Mouse (Mus musculus): ENCODE results near the gene Dennd1a. TPM values are rescaled to one million over a fixed set of nuclear protein-coding genes. Genes with fewer than 3 reads are reported as not detected.
A peak's percentile ranks its signal among the peaks of the same experiment; 100 is the strongest.

Dennd1a gene
- 3.1 and 4.3 TPM in 2 replicates for polyA plus RNA-seq (2015; fragmentation: Nextera tagmentation; extraction: Ambion mirVana)

- peak within 1 kb of the TSS; percentile 85 for H3K27ac ChIP-seq (replicated peaks)
- TF ChIP-seq CTCF (IDR thresholded peaks at IDR 0.05; ENCODE audit: low read depth) (peak; percentile 5; the same call in 1 of the 2 replicates), EP300 (optimal IDR thresholded peaks at IDR 0.05) (no peak)
- WGBS: under 1% methylated on average over 71 of the region's 81 CpGs
- H3K4me1 ChIP-seq (replicated peaks; ENCODE audit: control insufficient read depth, insufficient read depth): no peaks in the 10 kb centered on the region
- H3K36me3 ChIP-seq (ENCODE audit: control insufficient read depth, insufficient read depth, low read length): no peaks in the 10 kb centered on the region
- DNase-seq (ENCODE audit: low spot score) (peak; percentile 91), ATAC-seq (ENCODE audit: low FRiP score, low TSS enrichment) (peak; percentile 96)
- no peaks in the 10 kb centered on the region for H3K27me3 ChIP-seq (ENCODE audit: control insufficient read depth, insufficient read depth, low read length)
- no peaks in the 10 kb centered on the region for H3K9me3 ChIP-seq (ENCODE audit: control insufficient read depth, low read length)
- H3K9ac ChIP-seq (ENCODE audit: low read length): peak within 1 kb of the TSS; percentile 89
- peak within 1 kb of the TSS; percentile 89 for H3K4me3 ChIP-seq (ENCODE audit: low read depth, low read length)
- peak within 1 kb of the TSS; percentile 75 for H3K4me2 ChIP-seq (replicated peaks; ENCODE audit: low read depth)
These were observed at the start of gene Dennd1a for GRCm38 (mm10) chr2:38286733-38287551. TSS of gene Dennd1a (minus strand) at chr2:38287390.

- H3K27me3 ChIP-seq (ENCODE audit: control insufficient read depth, insufficient read depth, low read length): peaks cover 34% of the 10 kb centered on the region; the same call in 1 of the 2 replicates
- no peaks in the 10 kb centered on the region for H3K9me3 ChIP-seq (ENCODE audit: control insufficient read depth, low read length)
- peaks cover 3% of the 10 kb centered on the region; the same call in 1 of the 2 replicates for H3K4me1 ChIP-seq (replicated peaks; ENCODE audit: control insufficient read depth, insufficient read depth)
- 0 out of 2 replicates have a peak overlapping the region, but pooled peaks have one; percentile 10 for H3K4me3 ChIP-seq (ENCODE audit: low read depth, low read length)
- no peaks in the 10 kb centered on the region for H3K36me3 ChIP-seq (ENCODE audit: control insufficient read depth, insufficient read depth, low read length)
- no peak overlapping the region for H3K9ac ChIP-seq (ENCODE audit: low read length)
- WGBS: 6% methylated on average over 17 of the region's 17 CpGs
- TF ChIP-seq CTCF (IDR thresholded peaks at IDR 0.05; ENCODE audit: low read depth) (no peak), EP300 (optimal IDR thresholded peaks at IDR 0.05) (no peak)
- no peak for ATAC-seq (ENCODE audit: low FRiP score, low TSS enrichment)
- no peak overlapping the region for H3K4me2 ChIP-seq (replicated peaks; ENCODE audit: low read depth)
- no peak for DNase-seq (ENCODE audit: low spot score)
- H3K27ac ChIP-seq (replicated peaks): no peak overlapping the region
These were observed 49.4 kb upstream of the Dennd1a start for GRCm38 (mm10) chr2:38336606-38337005.

DNA sequence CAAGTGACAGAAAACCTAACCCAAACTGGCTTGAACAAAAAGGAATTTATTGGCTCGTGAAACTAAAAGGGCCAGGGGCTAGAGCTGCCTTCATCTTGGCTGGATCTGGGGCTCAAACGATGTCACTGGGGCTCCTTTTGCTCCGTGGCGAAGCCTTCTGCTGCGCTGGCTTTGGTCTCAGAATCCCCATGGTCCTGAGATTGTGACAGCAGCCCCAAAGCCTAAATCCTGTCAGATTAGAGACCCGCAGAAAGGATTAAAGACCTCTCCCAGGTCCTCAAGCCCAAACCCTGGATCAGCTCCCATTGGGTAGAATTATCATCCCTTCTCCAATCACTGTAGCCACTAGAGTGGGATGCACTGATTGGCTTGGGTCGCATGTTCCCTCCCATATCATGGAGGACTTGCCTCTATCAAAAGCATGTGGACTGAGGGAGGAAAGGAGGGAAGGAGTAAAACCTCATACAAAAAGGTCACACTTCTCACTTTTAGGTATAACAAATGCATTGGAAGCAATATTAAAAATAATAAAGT is 46.5 kb upstream of the Dennd1a start:
- ATAC-seq (ENCODE audit: low FRiP score, low TSS enrichment): no peak
- peaks cover 27% of the 10 kb centered on the region; the same call in 1 of the 2 replicates for H3K27me3 ChIP-seq (ENCODE audit: control insufficient read depth, insufficient read depth, low read length)
- TF ChIP-seq EP300 (optimal IDR thresholded peaks at IDR 0.05): no peak
- no peak for TF ChIP-seq CTCF (IDR thresholded peaks at IDR 0.05; ENCODE audit: low read depth)
- no peak overlapping the region for H3K4me3 ChIP-seq (ENCODE audit: low read depth, low read length)
- H3K4me1 ChIP-seq (replicated peaks; ENCODE audit: control insufficient read depth, insufficient read depth): no peaks in the 10 kb centered on the region
- H3K27ac ChIP-seq (replicated peaks): no peak overlapping the region
- H3K36me3 ChIP-seq (ENCODE audit: control insufficient read depth, insufficient read depth, low read length): no peaks in the 10 kb centered on the region
- H3K4me2 ChIP-seq (replicated peaks; ENCODE audit: low read depth): no peak overlapping the region
- DNase-seq (ENCODE audit: low spot score): no peak
- H3K9ac ChIP-seq (ENCODE audit: low read length): no peak overlapping the region
- H3K9me3 ChIP-seq (ENCODE audit: control insufficient read depth, low read length): no peaks in the 10 kb centered on the region
- 43% methylated on average over 7 of the region's 7 CpGs for WGBS

GRCm38 (mm10) chr2:38326671-38327070 is 39.5 kb upstream of the Dennd1a start:
- no peak overlapping the region for H3K4me3 ChIP-seq (ENCODE audit: low read depth, low read length)
- WGBS: 59% methylated on average over 1 of the region's 1 CpGs
- no peak overlapping the region for H3K27ac ChIP-seq (replicated peaks)
- ATAC-seq (ENCODE audit: low FRiP score, low TSS enrichment) (no peak), DNase-seq (ENCODE audit: low spot score) (no peak)
- H3K36me3 ChIP-seq (ENCODE audit: control insufficient read depth, insufficient read depth, low read length): no peaks in the 10 kb centered on the region
- H3K9me3 ChIP-seq (ENCODE audit: control insufficient read depth, low read length): no peaks in the 10 kb centered on the region
- no peaks in the 10 kb centered on the region for H3K4me1 ChIP-seq (replicated peaks; ENCODE audit: control insufficient read depth, insufficient read depth)
- H3K27me3 ChIP-seq (ENCODE audit: control insufficient read depth, insufficient read depth, low read length): no peaks in the 10 kb centered on the region
- H3K9ac ChIP-seq (ENCODE audit: low read length): no peak overlapping the region
- TF ChIP-seq CTCF (IDR thresholded peaks at IDR 0.05; ENCODE audit: low read depth) (no peak), EP300 (optimal IDR thresholded peaks at IDR 0.05) (no peak)
- no peak overlapping the region for H3K4me2 ChIP-seq (replicated peaks; ENCODE audit: low read depth)

GRCm38 (mm10) chr2:38323380-38323779 is 36.2 kb upstream of the Dennd1a start:
- no peak overlapping the region for H3K4me2 ChIP-seq (replicated peaks; ENCODE audit: low read depth)

DNA sequence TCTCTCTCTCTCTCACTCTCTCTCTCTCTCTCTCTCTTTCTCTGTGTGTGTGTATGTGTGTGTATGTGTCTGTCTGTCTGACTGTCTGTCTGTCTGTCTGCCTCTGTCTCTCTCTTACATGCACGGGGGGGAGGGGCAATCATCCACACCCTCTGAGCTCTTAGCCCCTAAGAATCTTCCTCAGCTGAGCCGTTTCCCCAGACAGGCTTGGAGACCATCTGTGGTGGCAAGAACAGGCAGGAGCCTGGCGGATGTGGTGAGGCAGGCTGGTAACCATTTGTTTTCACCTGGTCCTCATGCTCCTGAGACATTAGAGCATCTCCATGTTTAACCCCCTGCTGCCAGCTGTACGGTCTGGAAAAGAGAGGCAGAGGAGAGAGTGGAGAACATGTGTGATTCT is 33.7 kb upstream of the Dennd1a start:
- Histone ChIP-seq H3K4me3 (ENCODE audit: low read depth, low read length) (no peak overlapping the region), H3K4me1 (replicated peaks; ENCODE audit: control insufficient read depth, insufficient read depth) (no peaks in the 10 kb centered on the region), H3K9ac (ENCODE audit: low read length) (no peak overlapping the region), H3K27ac (replicated peaks) (no peak overlapping the region), H3K27me3 (ENCODE audit: control insufficient read depth, insufficient read depth, low read length) (no peaks in the 10 kb centered on the region), H3K4me2 (replicated peaks; ENCODE audit: low read depth) (no peak overlapping the region), H3K9me3 (ENCODE audit: control insufficient read depth, low read length) (no peaks in the 10 kb centered on the region), H3K36me3 (ENCODE audit: control insufficient read depth, insufficient read depth, low read length) (no peaks in the 10 kb centered on the region)
- 50% methylated on average over 4 of the region's 4 CpGs for WGBS
- DNase-seq (ENCODE audit: low spot score) (no peak), ATAC-seq (ENCODE audit: low FRiP score, low TSS enrichment) (no peak)
- TF ChIP-seq EP300 (optimal IDR thresholded peaks at IDR 0.05) (no peak), CTCF (IDR thresholded peaks at IDR 0.05; ENCODE audit: low read depth) (no peak)

More at GRCm38 (mm10) chr2:38323380-38323779, 36.2 kb upstream of the Dennd1a start:
- H3K4me3 ChIP-seq (ENCODE audit: low read depth, low read length): no peak overlapping the region
- ATAC-seq (ENCODE audit: low FRiP score, low TSS enrichment): no peak
- H3K4me1 ChIP-seq (replicated peaks; ENCODE audit: control insufficient read depth, insufficient read depth): no peaks in the 10 kb centered on the region
- no peak overlapping the region for H3K9ac ChIP-seq (ENCODE audit: low read length)
- WGBS: 34% methylated on average over 8 of the region's 8 CpGs
- H3K27ac ChIP-seq (replicated peaks): no peak overlapping the region
- no peaks in the 10 kb centered on the region for H3K27me3 ChIP-seq (ENCODE audit: control insufficient read depth, insufficient read depth, low read length)
- TF ChIP-seq EP300 (optimal IDR thresholded peaks at IDR 0.05) (no peak), CTCF (IDR thresholded peaks at IDR 0.05; ENCODE audit: low read depth) (no peak)
- no peaks in the 10 kb centered on the region for H3K36me3 ChIP-seq (ENCODE audit: control insufficient read depth, insufficient read depth, low read length)
- no peak for DNase-seq (ENCODE audit: low spot score)
- H3K9me3 ChIP-seq (ENCODE audit: control insufficient read depth, low read length): no peaks in the 10 kb centered on the region

All from stomach, postnatal 0 days (tissue).